Mouse (Mus musculus) olfactory bulb, adult 2 months (tissue): ENCODE results near the gene Spink8. TPM values are rescaled to one million over a fixed set of nuclear protein-coding genes. Genes with fewer than 3 reads are reported as not detected.
A peak's percentile ranks its signal among the peaks of the same experiment; 100 is the strongest.
"Not testable (repeated sequence)": the region's sequence is repeated elsewhere in the genome, so short reads cannot be mapped to it uniquely, and the experiment has no call there.

ENCODE experiments used
- H3K27ac ChIP-seq: fragments of 200-500 bp; 2 replicates; pipeline ENCODE4 v1.5.1; 2012; ENCODE audit warnings: low read depth, low read length; ENCODE audit not compliant: insufficient read depth
- H3K4me1 ChIP-seq: fragments of 200-500 bp; 2 replicates; pipeline ENCODE4 v1.6.1; 2012; ENCODE audit warnings: low read length; ENCODE audit not compliant: control insufficient read depth, insufficient read depth
- H3K4me3 ChIP-seq: fragments of 200-500 bp; 2 replicates; pipeline ENCODE4 v1.5.1; 2012; ENCODE audit warnings: mild to moderate bottlenecking, low read depth, low read length, moderate library complexity; ENCODE audit not compliant: insufficient read depth
- CTCF ChIP-seq: fragments of 200-500 bp; IDR thresholded peaks from 2 replicates; pipeline ENCODE4 v1.5.1; 2012; ENCODE audit warnings: low read depth, mild to moderate bottlenecking, low read length, moderate library complexity; ENCODE audit not compliant: insufficient read depth
- POLR2A ChIP-seq: fragments of 200-500 bp; IDR thresholded peaks from 2 replicates; pipeline ENCODE4 v1.6.1; 2012; ENCODE audit warnings: mild to moderate bottlenecking, low read depth, low read length, moderate library complexity; ENCODE audit not compliant: insufficient read depth
- WGBS: fragments of 180-500 bp; shearing (Covaris S2); methylation state at CpG from one replicate; pipeline ENCODE4 v1.1.7; 2018; 5-methylcytosine and 5-hydroxymethylcytosine counted together
- polyA plus RNA-seq: library from polyadenylated mRNA; stranded (reverse); fragments of >200 nt; gene quantifications from 2 replicates; pipeline ENCODE4 v1.2.4, GENCODE M21; 2012; ENCODE audit warnings: low replicate concordance; ENCODE audit not compliant: missing spikeins, insufficient read depth, insufficient read length

The Spink8 gene
- not detected in 2 replicates for polyA plus RNA-seq

DNA sequence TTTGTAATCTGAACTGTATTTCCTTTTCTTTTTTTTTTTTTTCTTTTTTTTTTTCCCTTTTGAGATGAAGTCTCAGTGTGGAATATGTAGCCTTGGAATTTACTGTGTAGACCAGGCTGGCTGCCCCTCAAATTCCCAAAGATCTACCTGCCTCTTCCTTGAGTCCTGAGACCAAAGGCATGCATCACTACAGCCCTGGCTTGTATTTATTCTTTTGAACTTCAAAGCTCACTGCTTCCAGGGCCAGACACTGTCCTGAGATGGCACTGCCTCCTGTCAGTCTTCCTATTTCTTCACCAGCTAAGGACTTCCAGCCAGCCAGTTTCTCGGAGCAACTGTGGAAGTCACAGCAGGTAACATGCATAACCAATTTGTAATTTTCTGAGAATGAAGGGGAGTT lies at the start of gene Spink8:
Spink8 (plus strand) TSS at position 301 of the 400 bp plus-strand sequence.
- Histone ChIP-seq H3K4me3 (no peak within 1 kb of the TSS), H3K27ac (0 out of 2 replicates have a peak within 1 kb of the TSS, but pooled peaks have one; percentile 54), H3K4me1 (peaks cover 5% of the 10 kb centered on the region)
- TF ChIP-seq CTCF (no peak), POLR2A (no peak)
- WGBS, result 64% methylated on average over 1 of the region's 1 CpGs

DNA sequence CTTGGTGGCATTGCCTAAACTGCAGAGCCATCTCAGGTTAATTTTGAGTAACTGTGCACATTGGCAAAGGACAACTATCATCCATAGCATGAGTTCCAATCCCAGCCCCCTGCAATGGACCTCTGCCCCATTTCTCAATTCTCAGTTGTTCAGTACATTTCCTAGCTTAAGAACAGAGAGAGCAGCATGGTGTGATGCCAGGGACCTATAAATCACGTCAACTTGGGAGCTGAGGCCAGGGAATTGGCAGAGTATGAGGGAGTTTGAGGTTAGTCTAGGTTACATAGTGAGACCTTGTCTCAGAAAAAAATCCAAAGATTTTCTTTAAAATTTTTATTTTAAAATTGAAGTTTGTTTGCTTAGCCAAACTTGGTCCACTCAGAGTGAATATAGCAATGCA lies 45.2 kb upstream of the Spink8 start:
- H3K27ac ChIP-seq, H3K4me1 ChIP-seq, H3K4me3 ChIP-seq: not testable (repeated sequence)
- WGBS, result 73% methylated on average over 1 of the region's 1 CpGs

DNA sequence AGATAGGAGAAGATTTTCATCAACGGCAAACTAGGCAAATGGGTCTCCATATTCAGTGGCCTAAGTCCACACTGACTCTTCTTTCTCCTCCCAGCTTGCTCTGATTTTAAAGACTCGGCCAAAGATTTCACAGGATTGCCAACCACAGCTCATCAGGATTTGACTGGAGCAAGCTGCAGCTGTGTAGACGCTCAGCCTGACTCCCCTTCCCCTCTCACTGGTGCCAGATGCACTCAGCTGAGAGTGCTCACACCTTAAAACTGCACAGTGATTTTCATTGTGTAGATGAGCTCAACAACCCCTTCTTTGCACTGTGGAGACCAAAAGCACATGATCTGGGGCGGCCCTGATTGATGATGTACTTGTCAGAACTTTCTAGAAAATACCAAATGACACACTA lies 21.5 kb upstream of the Spink8 start, which contains the start of gene Fbxw27:
Fbxw27 (minus strand) TSS at position 101 of the 400 bp plus-strand sequence.
- H3K4me1 ChIP-seq, H3K27ac ChIP-seq, H3K4me3 ChIP-seq: not testable (repeated sequence)
- 80% methylated on average over 4 of the region's 4 CpGs for WGBS

DNA sequence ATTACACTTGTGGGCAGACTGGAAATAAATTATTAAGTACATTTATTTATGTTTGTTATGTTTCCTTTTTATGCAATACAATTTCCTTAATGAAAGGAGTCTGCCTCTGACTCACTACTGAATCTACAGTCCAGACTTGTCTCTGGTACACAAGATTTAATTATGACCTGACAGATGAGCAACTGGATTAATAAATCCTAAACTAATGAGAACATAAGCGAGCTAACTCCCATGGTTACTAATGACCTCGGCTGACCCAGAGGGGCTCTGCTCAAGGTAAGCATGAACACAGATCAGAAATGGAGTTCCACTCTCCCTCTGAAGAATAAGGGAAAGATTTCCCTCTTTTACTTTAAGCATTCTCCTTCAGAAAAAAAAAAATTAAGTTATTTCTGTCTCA lies 16.9 kb upstream of the Spink8 start:
- no peak overlapping the region for H3K27ac ChIP-seq
- TF ChIP-seq CTCF, result no peak
- no peak for TF ChIP-seq POLR2A
- no peaks in the 10 kb centered on the region for H3K4me1 ChIP-seq
- H3K4me3 ChIP-seq, result no peak overlapping the region
- 63% methylated on average over 2 of the region's 2 CpGs for WGBS

DNA sequence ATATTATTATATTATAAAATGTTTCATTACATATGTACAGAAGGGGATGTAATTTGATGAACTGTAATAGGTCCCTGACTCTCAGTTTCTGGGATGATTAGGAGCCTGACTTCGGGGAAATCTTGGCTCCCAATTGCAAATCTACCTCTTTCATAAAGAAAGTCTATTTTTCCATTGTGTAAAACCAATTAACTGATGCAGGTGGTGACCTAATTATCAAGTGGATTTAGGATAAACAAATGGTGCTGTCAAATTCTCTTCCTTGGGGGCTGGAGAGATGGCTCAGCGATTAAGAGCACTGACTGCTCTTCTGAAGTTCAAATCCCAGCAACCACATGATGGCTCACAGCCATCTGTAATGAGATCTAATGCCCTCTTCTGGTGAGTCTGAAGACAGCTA lies 16.3 kb upstream of the Spink8 start:
- Histone ChIP-seq H3K4me3 (no peak overlapping the region), H3K4me1 (no peaks in the 10 kb centered on the region), H3K27ac (no peak overlapping the region)
- 42% methylated on average over 2 of the region's 2 CpGs for WGBS
- TF ChIP-seq POLR2A (no peak), CTCF (no peak)

DNA sequence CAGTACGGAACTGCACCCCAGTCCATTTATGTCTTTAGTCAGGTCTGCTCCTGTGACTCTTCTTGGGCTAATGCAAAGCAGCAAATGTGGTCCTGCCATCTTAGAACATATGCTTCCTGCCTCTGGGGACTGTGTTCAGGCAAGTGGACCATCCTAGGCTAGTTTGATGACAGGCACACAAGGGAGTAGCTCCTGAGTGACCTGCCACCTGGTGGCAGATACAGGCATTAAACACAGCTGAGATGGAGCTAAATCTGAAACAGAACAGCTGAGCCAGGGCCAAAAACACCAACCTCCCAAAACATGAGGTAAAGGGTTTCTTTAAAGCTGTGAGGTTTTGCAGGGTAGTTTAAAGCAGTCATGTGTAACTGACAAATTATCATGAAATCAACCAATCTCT lies 14.0 kb upstream of the Spink8 start:
- Histone ChIP-seq H3K4me1 (no peaks in the 10 kb centered on the region), H3K4me3 (no peak overlapping the region), H3K27ac (no peak overlapping the region)
- TF ChIP-seq POLR2A (no peak), CTCF (no peak)
- WGBS, result 94% methylated on average over 1 of the region's 1 CpGs

DNA sequence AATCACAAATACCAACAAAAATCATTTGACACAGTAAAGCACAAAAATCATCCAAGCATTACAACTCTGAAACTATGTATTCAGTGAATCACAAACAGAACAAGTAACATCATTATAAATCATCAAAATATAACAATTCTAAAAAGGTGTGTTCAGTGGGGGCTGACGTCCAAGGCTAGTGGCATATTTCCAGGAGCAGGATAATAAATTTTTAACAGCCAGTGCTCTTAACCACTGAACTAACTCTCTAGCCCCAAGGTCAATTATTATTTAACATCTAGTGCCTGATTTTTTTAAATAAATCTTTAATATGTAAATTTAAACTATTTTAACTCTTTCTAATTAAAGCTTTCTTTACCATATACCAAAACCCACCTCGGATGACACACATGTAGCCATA lies 6.5 kb upstream of the Spink8 start:
- not testable (repeated sequence) for H3K27ac ChIP-seq, H3K4me3 ChIP-seq, H3K4me1 ChIP-seq
- 84% methylated on average over 2 of the region's 2 CpGs for WGBS

DNA sequence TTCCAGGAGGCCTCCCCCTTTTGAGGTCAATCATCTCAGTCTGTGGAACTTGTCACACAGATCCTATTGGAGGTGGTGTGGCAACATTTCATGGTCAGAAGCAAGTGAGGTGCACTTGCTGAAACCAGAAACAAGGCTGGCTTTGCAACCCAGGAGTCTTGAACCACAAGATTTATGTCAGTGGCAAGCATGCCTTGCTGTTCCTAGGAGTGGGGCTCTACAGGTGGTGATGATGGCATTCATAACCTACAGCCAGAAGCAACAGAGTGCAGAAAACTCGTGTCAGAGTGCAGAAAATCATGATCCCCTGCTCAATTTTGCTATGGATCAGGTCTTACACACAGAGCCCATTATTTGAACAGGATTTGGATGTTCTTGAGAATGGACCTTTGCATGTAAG lies 5.8 kb upstream of the Spink8 start:
- TF ChIP-seq POLR2A (no peak), CTCF (no peak)
- 42% methylated on average over 1 of the region's 1 CpGs for WGBS
- no peak overlapping the region for H3K27ac ChIP-seq
- H3K4me1 ChIP-seq, result no peaks in the 10 kb centered on the region
- H3K4me3 ChIP-seq, result no peak overlapping the region

DNA sequence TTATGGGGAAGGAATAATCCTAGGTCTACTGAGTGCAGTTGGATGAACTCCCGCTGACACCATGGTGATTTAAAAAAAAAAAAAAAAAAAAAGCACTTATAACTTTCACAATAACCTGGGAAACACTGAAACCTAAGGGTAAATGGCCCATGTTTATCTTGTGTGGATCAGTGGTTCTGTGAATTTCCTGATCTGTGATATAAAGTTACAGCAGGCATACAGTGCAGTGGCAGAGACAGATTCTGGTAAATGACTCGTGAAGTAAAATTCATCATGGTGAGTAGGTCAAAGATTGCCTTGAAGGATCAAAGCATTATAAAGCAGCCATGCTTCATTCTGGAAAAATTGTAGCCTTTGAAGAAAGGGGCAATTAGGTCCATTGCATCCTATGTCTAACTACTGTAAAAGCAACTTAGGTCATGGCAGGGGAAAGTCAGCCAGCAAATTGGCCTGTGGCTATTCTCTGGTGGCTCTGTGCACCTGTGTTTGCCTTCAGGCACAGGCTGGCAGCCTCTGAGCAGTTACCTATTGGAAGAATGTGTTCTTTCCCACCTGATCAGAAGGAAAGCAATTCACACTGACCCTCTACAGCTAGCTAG lies 5.3 kb upstream of the Spink8 start:
- 84% methylated on average over 2 of the region's 2 CpGs for WGBS
- H3K27ac ChIP-seq, result no peak overlapping the region
- H3K4me3 ChIP-seq, result no peak overlapping the region
- no peak for TF ChIP-seq CTCF
- H3K4me1 ChIP-seq, result no peaks in the 10 kb centered on the region

DNA sequence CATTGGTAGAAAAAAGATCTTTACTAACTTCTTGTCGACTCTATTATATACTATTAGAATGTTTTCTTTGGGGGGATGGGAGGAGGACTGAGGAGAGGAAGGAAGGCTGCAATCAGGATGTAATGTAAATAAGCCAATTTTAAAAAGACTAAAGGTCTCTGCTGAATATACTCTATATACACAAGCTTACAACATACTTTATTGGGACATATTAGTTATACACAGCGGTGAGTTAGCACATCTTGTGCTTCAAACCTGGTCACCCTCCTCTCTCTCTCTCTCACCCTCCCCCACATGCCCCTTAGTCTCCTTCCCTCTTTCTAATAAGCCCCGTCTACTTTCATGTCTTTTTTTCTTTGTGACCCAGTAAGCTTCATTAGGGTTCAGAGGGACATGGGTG lies 4.2 kb upstream of the Spink8 start:
- TF ChIP-seq CTCF (no peak), POLR2A (no peak)
- no peaks in the 10 kb centered on the region for H3K4me1 ChIP-seq
- H3K4me3 ChIP-seq, result no peak overlapping the region
- no peak overlapping the region for H3K27ac ChIP-seq
- 49% methylated on average over 3 of the region's 3 CpGs for WGBS

DNA sequence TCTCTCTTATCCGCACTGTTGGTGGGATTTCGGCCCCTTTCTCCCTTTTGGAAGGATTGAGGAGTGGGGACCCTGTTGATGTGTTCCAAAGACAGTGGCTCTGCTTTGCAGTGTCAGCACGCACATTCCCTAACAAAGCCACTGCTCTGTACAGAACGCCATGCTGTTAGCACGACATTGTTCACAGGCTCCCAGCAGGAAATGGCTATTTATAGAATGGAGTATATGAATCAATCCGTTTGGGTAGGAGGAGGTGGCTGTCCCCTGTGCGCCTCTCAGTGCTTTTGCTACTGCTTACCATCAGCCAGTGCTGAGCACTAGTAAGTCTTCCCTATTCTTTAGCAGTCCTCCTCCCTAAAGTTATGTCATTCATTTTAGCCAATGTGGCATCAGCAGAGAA lies 1.3 kb downstream of the Spink8 start:
- H3K27ac ChIP-seq, result peak overlapping the region; percentile 54
- H3K4me3 ChIP-seq, result no peak overlapping the region
- H3K4me1 ChIP-seq, result peaks cover 5% of the 10 kb centered on the region
- WGBS, result 20% methylated on average over 7 of the region's 7 CpGs
- TF ChIP-seq POLR2A (no peak), CTCF (no peak)
